Mouse (Mus musculus): Measurements from ENCODE around the gene Vhl.

- TF ChIP-seq CTCF (IDR thresholded peaks at IDR 0.05; ENCODE audit: low read depth) (no peak), EP300 (IDR thresholded peaks at IDR 0.05; ENCODE audit: low read depth) (no peak)
These were observed 20.9 kb upstream of the Vhl start for GRCm38 (mm10) chr6:113602821-113603220.
